Mouse (Mus musculus): ENCODE data around the gene Eps15l1. TPM values are rescaled to one million over a fixed set of nuclear protein-coding genes. Genes with fewer than 3 reads are reported as not detected.

Eps15l1 gene
- total RNA-seq, 4 experiments from 2014 or later, result 69.5 to 77.8 (median 72.1) TPM

DNA sequence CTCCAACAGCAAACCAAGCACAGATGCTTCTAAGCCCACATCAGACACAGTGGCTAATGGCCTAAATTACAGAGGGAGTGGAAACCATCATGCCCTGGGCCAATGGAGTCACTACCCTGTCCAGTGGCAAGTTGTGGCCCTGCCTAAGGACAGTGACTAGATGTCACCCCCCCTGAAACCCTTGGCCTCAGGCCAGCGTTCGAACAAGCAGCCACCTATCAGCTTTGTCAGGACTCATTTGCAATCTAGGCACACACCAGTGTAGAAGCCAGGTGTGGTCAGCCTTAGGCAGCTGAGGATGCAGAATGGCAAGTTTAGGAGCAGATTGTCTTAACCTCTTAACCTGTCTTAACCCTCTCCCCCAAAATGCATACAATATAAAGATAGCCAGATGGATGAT, 6.0 kb downstream of the Eps15l1 start:
- no peak for DNase-seq (ENCODE audit: low spot score in 2 of 2)

DNA sequence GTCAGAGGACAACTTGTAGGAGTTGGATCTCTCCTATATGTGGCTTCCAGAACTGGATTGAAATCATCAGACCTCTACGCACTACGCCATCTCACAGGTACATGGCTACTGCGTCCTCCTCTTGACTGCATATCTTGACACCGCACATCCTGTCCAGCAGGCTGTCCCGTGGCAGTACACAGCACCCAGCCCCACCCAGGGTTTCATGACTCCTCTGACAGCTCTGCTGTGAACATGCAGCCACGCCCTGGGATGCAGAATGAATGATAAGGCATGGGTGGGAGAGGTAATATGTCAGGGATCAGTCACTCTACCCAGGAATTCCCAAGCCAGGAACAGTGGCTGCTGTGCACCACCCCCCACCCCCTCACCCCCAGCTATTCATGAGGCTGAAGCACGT, 7.4 kb downstream of the Eps15l1 start:
- no peak for DNase-seq (ENCODE audit: low spot score in 2 of 2)

DNA sequence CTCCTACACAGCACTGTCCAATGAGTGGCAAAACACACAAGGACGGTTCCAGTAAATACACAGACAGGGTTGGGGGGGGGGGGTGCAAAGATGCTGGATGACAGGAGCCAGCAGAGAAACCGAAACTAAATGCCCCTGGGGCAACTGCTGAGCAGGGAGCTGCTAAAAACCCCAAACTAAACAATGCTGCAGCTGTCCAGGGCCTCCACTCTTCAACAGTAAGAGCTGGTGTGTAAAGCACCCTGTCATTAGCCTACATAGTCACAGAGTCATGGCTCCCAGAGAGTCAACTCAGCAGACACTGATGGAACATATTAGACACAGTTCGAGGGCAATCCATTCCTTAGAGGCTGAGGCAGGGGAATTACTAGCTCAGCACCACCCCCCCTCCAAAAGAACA, 11.8 kb downstream of the Eps15l1 start:
- no peak for DNase-seq (ENCODE audit: low spot score in 2 of 2)

DNA sequence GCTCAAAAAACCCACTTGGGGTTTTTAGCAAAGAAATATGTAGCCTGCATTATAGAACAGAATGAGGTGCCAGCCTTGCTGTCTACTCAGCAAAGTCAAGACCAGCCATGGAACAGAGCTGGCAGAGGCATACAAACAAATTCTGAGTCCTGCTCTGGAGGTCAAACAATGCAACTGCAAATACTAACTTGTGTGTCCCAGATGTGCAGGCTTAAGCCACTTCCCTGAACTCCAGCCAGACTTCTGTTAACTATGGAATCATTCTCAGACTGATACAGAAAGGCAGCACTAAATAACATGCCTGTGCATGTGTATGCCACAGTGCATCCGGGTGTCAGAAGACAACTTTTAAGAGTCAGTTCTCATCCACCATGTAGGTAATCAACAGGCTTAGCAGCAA, 13.4 kb downstream of the Eps15l1 start:
- no peak for DNase-seq (ENCODE audit: low spot score in 2 of 2)

DNA sequence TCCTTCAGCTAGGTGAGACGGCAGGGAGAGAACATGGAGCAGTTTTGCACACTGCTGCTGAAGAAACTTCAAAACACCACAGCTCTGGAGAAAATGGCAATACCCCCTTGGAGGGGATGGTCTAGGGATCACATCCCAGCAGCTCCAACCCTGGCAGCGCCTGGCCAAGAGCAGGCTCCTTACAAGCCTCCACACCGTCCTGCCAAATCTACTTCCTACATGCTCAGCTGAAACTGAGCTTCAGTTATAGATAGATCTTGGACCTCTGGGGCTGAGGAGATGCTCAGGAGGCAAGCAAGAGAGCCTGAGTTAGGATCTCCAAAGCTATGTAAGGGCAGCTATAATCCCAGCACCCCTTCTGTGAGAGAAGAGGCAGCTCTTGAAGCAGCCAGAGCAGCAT, 18.3 kb downstream of the Eps15l1 start:
- DNase-seq (ENCODE audit: low spot score in 2 of 2), result no peak

DNA sequence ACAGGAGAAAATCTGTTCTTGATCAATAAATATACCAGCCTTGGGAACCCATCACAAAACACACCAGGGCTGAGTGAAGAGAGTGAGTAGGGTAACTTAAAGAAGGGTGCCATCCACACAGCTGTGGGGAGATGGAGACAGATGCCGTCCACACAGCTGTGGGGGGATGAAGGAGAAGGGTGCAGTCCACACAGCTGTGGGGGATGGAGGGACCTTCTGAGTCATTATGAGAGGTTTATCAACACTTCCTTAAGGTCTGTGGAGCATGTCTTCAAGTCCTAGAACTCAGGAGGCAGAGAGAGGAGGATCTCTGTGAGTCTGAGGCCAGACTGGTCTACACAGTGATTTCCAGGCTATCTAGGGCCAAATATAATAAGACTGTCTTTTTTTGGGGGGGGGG, 19.9 kb downstream of the Eps15l1 start:
- no peak for DNase-seq (ENCODE audit: low spot score in 2 of 2)

DNA sequence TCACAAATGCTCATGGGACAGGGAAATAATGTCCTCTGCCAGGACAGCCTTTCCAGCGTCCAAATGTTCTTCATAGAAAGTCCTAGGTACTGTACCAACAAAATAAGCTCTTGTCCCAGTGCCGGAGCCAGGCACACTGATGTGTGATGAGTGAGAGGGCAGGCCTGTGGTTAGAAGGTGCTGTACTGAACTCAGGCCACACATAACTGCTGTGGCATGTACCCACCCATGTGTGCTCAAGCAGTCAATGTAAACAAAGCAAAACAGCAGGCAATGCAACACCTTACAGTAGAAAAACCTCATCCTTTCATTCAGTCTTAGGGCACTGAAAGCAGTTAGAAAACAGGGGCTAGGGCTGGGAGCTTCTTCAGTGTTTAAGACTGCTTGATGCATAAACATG, 35.5 kb downstream of the Eps15l1 start:
- no peak for DNase-seq (ENCODE audit: low spot score in 2 of 2)

DNA sequence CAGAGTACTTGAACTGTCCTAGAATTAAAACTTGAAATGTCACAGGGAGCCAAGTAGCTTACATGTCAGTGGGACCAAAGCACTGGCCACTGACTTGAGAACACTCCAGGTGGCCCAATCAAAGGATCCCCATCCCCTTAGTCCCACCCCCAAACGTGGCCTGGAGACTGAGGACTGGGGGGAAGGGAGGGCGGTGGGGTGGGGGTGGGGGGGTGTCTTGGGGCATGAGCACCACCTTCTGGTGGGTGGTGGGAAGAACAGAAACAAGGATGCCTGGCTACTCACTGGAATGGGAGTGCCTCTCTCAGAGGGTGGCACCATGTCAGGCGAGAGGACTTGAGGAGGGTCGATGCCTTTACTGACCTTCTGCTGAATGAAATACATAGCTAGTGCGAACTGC, 38.9 kb downstream of the Eps15l1 start:
- no peak for DNase-seq (ENCODE audit: low spot score in 2 of 2)

DNA sequence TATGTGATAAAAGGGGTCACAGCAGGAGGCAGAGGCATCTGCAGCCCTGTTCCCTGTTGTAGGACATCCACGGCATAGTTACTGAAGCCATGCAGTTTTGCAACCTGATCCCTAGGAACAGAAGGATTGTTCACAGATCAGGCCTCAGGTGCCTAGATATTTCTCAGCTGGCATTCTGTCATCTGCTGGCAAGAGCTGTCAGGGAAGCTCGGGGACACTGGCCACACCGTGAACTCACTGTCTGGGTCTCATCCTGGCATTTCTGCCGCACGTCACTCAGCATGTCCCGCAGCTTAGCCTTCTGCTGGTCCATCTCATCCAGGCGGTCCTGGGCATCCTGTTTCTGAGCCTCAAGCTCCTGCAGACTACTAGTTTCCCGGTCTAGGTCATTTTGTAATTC, 40.6 kb downstream of the Eps15l1 start:
- DNase-seq (ENCODE audit: low spot score in 2 of 2), result no peak

DNA sequence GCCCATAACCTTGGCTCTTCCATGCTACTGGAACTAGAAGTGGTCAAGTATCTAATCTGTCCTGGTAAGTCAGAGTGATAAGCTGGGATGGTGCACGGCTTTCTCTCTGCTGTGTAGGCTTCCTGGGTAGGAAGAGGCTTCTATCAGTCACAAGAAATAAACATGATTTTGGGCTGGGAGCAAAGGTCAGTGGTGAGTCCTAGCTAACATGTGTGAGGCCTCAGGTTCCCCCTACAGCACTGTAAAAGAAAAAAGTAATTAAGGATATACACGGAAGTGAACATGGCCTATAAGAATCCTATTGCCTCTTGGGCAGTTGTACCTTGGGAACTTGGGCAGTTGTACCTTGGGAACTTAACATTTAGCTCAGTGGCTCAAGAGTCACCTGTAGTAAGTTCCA, 44.4 kb downstream of the Eps15l1 start:
- DNase-seq (ENCODE audit: low spot score in 2 of 2), result no peak

DNA sequence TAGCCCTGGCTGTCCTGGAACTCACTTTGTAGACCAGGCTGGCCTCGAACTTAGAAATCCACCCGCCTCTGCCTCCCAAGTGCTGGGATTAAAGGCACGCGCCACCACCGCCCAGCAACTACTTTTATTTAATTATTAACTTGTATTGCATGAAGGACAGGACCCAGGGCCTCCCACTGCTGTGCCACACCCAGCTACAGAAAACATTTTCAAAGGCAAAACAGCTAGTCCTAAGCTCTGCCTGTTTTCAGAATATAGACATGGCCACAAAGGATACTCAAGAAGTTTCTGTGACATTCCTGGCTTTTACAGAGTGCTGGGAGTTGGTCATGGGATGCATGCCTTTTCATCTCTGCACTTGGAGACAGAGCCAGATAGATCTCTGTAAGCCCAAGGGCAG, 45.0 kb downstream of the Eps15l1 start:
- no peak for DNase-seq (ENCODE audit: low spot score in 2 of 2)

DNA sequence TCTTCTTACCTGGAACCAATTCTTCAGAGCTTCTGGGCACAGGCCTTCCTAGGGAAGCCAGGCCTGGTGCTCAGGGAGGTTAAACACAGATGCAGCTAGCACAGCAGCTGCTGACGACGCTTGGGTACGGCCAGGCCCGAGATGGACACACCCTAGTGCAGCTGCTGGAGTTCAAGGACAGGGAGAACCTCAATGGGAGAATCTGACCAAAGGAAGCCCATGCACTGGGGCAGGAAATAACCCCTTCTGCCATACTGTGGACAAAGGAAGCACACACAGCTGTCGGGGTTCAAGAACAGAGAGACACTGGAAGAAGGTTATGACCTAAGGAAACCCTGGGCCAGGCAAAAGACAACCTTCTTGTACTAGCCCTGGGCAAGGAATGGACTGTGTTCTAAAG, 46.1 kb downstream of the Eps15l1 start:
- no peak for DNase-seq (ENCODE audit: low spot score in 2 of 2)

DNA sequence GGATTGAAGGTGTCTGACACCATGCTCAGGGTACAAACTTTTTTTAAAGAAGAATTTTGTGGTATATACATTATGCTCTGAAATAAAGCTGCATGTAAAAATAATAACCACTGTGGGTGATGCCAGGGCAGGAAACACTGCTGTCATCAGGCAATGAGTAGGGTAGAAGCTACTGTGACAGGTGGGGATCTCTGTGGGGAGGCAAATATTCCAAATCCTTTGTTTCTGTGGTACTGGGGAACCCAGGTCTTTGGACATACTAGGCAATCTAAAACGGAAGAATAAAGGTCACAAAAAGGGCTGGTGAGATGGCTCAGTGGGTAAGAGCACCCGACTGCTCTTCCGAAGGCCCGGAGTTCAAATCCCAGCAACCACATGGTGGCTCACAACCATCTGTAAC, 48.9 kb downstream of the Eps15l1 start:
- no peak for DNase-seq (ENCODE audit: low spot score in 2 of 2)

DNA sequence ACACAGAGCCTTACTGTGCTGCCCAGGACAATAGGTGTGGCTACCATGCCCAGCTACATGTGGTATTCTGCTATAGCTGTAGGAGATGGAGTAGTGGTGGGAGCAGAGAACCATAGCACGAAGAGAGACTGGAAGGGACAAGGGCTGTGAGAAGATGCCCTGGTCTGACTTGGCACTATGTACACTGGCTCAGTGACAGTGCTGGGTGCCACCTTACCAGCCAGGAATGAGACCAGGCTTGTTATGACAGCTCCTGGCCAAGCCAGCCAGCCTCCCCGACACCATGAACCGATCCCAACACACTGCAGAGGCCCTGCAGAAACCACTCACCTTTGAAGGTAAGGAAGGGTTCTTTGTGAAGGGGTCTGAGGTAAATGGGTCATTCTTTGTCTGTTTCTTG, 49.9 kb downstream of the Eps15l1 start:
- DNase-seq (ENCODE audit: low spot score in 2 of 2), result no peak

DNA sequence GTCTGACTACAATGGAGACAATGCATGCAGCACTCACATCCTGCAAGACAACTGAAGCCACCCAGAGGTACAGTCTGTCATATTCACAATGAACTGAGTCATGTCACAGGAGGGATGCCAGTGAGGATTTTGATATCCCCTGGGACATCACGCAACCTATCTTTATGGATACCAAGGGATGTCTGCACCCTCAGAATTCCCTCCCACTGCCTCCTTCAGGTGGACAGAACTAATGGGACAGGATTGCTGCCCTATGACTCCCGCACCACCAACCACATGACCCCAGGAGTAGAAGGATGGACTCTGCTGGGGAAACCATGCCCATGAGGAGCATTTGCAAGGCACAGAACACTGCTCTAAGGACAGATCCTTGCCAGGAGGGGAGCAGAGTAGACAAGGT, 54.8 kb downstream of the Eps15l1 start:
- no peak for DNase-seq (ENCODE audit: low spot score in 2 of 2)

DNA sequence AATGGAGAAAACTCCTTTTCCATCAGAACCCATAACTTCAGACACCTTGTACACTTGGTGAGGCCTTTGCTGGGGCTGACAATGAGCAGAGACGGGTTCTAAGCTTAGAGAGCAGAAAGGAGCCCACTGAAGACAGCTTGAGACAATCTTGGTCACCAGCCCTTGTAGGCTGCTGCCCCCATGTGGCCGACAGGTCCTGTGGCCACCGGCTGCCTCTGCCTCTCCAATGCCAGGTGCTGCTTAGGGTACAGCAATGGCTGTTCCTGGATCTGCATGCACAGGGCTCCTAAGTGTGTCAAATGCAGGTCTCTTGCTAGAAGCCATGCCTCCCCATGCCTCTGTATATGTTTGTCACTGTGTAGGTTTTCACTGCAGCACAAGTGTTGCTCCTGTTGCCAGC, 55.4 kb downstream of the Eps15l1 start:
- peak; percentile 48 to 71 for DNase-seq (ENCODE audit: low spot score in 2 of 2)

DNA sequence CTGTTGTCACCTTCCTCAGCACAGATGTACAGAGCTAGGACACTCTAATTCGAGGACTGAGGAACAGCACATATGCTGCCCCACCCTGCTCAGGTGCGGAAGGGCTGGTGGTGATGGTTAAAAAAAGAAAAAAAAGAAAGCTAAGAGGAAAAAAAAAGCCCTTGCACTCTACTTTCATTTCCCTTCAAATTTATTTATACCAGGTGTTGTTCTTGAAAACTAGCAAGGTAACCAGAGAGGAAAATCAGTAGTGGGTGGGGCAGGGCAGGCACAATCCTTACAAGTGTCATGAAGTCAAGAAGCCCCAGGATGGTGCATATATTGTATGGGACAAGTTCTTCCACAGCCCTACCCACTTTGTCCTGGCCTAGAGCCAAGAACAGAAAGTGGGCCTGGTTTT, 56.2 kb downstream of the Eps15l1 start:
- no peak for DNase-seq (ENCODE audit: low spot score in 2 of 2)

DNA sequence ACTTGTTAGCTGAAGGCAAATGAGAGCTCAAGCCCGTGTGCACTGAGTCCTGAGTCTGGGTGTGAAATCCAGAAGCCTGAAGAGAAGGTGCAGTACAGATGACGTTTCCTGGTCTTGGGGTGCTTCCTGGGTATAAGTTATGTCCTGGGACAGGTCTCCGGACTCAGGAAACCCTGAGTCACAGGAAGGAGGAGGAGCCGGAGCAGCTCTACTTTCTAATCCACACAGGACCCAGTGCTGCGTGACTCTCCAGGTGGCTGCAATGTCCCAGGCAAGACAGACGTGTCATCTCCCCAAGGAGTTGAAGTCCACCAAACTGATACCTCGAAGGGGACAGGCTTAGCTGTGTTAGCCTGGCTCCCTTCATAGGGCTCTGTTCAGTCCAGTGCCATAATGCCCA, 57.8 kb downstream of the Eps15l1 start:
- DNase-seq (ENCODE audit: low spot score in 2 of 2), result no peak

DNA sequence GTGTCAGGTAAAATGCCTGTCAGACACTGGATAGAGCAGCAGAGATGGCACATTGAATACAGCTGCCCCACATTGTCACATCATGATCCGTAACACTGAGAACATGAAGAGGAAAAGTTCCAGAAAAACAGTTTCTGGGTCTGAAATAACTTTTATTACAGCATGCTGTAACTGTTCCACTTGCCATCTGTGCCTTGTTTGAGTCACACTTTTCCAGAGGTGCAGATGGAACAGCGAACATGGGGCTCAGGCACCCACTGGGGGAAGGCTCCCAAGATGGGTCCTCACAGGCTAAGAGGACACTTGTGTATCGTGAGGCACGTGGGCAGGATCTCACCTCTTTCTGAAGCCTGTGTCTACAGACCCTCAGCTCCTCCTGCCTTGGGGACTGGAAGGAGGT, 58.5 kb downstream of the Eps15l1 start:
- DNase-seq (ENCODE audit: low spot score in 2 of 2), result no peak

DNA sequence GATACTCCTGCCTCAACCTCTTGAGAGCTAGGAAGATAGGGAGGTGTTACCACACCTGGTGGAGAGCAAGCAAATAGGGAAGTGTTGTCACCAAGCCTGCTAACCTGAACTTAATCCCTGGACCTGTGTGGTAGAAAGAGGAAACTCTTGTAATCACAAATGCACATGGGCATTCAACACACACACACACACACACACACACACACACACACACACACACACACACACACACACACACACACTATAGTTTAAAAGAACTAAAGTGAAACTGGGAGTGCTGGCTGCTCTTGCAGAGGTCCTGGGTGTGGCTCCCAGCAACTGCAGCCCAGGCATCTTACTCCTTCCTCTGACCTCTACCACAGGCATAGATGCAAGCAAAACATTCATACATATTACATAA, 61.1 kb downstream of the Eps15l1 start:
- no peak for DNase-seq (ENCODE audit: low spot score in 2 of 2)

DNA sequence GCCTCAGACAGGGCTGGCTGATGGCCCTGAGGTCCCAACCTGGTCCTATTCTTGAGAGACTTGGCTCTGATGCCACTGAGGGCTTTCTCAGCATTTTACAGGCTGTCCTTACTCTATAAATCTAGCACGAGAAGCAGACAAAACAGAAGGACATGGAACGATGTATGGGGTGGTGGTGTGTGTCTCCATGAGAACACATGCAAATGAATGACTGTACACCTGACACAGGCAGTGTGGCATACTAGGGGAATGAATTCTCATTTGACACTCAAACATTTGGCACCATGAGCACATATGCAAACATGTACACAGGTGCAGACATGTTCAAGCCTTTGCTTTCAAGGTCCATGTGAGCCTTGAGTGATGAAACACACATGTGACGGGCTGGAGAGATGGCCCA, 64.7 kb downstream of the Eps15l1 start:
- DNase-seq (ENCODE audit: low spot score in 2 of 2), result no peak

DNA sequence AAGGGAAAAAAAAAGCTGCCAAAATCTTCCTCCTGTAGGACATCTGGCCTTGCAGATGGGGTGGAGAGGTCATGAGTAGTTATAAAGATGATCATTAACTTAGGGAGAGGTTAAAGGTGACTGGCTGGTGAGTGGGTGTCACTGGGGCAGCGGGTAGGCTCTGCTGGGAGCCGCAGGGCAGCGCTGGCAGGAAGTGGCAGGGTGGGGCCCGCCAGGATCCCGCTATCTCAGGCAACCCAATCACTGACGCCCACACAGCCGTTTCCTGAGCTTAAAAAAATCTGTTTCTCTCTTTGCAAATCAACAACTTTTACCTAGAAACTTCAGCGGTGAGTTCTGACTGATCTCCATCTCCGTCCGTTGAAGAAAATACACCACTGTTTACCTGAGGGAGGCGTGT, 67.0 kb downstream of the Eps15l1 start:
- DNase-seq (ENCODE audit: low spot score in 2 of 2), result no peak

DNA sequence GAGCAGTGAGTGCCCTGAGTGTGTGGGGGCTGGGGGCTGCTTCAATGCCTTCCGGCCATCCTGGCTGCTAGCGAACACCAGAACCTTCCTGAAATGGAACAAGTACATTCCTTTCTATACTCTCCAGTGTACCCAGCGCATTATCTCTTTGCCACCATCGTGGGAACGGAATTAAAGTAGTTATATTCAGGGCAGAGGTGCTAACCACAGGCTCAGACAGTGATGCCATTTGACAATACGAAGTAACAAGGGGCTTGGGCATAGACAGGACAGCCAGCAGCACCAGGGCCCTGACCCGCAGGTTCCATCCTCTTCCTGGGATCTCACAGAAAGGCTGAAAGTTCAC, 67.6 kb downstream of the Eps15l1 start:
- DNase-seq (ENCODE audit: low spot score in 2 of 2), result no peak

DNA sequence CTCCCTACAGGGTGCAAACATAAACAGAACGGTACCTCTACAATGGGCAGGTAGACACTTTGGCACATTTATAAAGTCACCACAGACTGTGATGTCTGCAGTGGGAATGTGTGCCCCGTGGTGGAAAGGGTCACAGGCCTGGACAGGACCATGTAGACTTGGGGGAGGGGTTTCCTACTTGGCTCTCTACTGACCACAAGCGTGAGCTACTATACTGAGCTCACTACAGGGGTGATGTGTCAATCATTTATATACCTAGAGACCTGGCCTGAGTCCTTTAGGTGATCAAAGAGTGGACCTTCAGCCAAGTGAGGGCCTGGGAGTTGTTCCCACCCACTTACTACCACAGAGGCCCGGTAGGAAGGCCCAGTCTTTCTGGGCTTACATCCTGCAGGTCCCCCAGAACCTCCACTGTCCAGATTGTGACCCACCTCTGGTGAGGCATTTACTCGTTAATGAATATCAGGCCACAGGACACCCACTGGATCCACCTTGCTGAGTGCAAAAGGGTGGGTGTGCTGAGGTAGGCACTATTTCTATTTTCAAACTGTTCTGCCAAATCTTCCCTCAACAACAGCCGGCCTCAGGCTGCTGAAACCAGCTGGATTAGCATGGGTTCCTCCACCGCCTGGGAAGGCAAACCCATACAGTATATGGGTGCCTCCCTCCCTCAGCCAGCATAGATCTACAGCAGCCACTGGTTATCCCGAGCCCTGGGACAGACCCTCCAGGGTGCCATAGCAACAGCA, 68.1 kb downstream of the Eps15l1 start:
- peak in 1 of 2 experiments; percentile 26 for DNase-seq (ENCODE audit: low spot score in 2 of 2)
